Mouse (Mus musculus) heart, adult 8-10 months (tissue): ENCODE data around the gene Ube3b. TPM values are rescaled to one million over a fixed set of nuclear protein-coding genes. Genes with fewer than 3 reads are reported as not detected.
A peak's percentile ranks its signal among the peaks of the same experiment; 100 is the strongest.

Experiments used
- DNase-seq: peaks from one replicate; pipeline ENCODE4 v3.0.0; 2022; ENCODE audit warnings: low spot score
- total RNA-seq, 4 experiments: library from RNA; stranded (reverse); gene quantifications; 2 replicates each; pipeline ENCODE4 v1.2.4; 2022

The Ube3b gene
- total RNA-seq, 4 experiments from 2014 or later: 98.7 to 113 (median 104) TPM

GRCm38 (mm10) chr5:114423961-114424360 is 43.6 kb downstream of the Ube3b start:
- no peak for DNase-seq

GRCm38 (mm10) chr5:114426732-114427131 is 46.3 kb downstream of the Ube3b start:
- no peak for DNase-seq

- no peak for DNase-seq
Observed at GRCm38 (mm10) chr5:114428621-114429020, 48.2 kb downstream of the Ube3b start.

- no peak for DNase-seq
Observed at GRCm38 (mm10) chr5:114429781-114430180, 49.4 kb downstream of the Ube3b start.

GRCm38 (mm10) chr5:114434359-114434758 is 54.0 kb downstream of the Ube3b start:
- DNase-seq: peak; percentile 16

- DNase-seq: no peak
Observed at GRCm38 (mm10) chr5:114435588-114435987, 55.2 kb downstream of the Ube3b start.

- DNase-seq: peak; percentile 99
Observed at GRCm38 (mm10) chr5:114443566-114444367, 63.4 kb downstream of the Ube3b start, which contains the start of the genes Mmab and Mvk. Mmab (minus strand) TSS chr5:114444060. Mvk (plus strand) TSS chr5:114444269.

GRCm38 (mm10) chr5:114444368-114444692 is 63.9 kb downstream of the Ube3b start:
- no peak for DNase-seq

GRCm38 (mm10) chr5:114449011-114449410 is 68.6 kb downstream of the Ube3b start:
- DNase-seq: no peak

GRCm38 (mm10) chr5:114456287-114456686 is 75.9 kb downstream of the Ube3b start:
- no peak for DNase-seq

GRCm38 (mm10) chr5:114456995-114457605 is 76.7 kb downstream of the Ube3b start:
- DNase-seq: no peak

GRCm38 (mm10) chr5:114461238-114461637 is 80.8 kb downstream of the Ube3b start:
- peak; percentile 66 for DNase-seq

- DNase-seq: peak; percentile 58
Observed at GRCm38 (mm10) chr5:114462067-114463040, 81.9 kb downstream of the Ube3b start.

- DNase-seq: no peak
Observed at GRCm38 (mm10) chr5:114464561-114464960, 84.2 kb downstream of the Ube3b start.

- DNase-seq: no peak
Observed at GRCm38 (mm10) chr5:114465641-114466040, 85.2 kb downstream of the Ube3b start.

- no peak for DNase-seq
Observed at GRCm38 (mm10) chr5:114467019-114467418, 86.6 kb downstream of the Ube3b start.

- peak; percentile 33 for DNase-seq
Observed at GRCm38 (mm10) chr5:114467430-114467829, 87.0 kb downstream of the Ube3b start.

- no peak for DNase-seq
Observed at GRCm38 (mm10) chr5:114468007-114468406, 87.6 kb downstream of the Ube3b start.

- DNase-seq: no peak
Observed at GRCm38 (mm10) chr5:114470359-114470758, 90.0 kb downstream of the Ube3b start.
